Mouse (Mus musculus) embryonic fibroblast, embryonic 13.5 days (primary cell): ENCODE data around the gene Mkrn2.

Experiments
- CTCF ChIP-seq: IDR thresholded peaks from 2 replicates; pipeline ENCODE4 v1.5.1; 2011; ENCODE audit warnings: mild to moderate bottlenecking, control low read depth, low read length, moderate library complexity, borderline replicate concordance; ENCODE audit not compliant: insufficient read depth
- POLR2A ChIP-seq: IDR thresholded peaks from 2 replicates; pipeline ENCODE4 v1.6.1; 2011; ENCODE audit warnings: low read depth, mild to moderate bottlenecking, control low read depth, low read length, moderate library complexity

GRCm38 (mm10) chr6:115650476-115651427 is 49.0 kb downstream of the Mkrn2 start:
- no peak for TF ChIP-seq CTCF
- no peak for TF ChIP-seq POLR2A
